Mouse (Mus musculus) stomach, embryonic 15.5 days (tissue): ENCODE results near the gene Prkci. TPM values are rescaled to one million over a fixed set of nuclear protein-coding genes. Genes with fewer than 3 reads are reported as not detected.

Source experiments
- microRNA-seq: library from miRNA; unstranded; fragments of <30 nt; microRNA quantifications from one replicate; pipeline ENCODE4, GENCODE M21; 2016
- polyA plus RNA-seq: library from polyadenylated mRNA; unstranded; fragments of >200 nt; fragmentation: Nextera tagmentation; extraction: Ambion mirVana; gene quantifications from 2 replicates; pipeline ENCODE4 v1.2.1, GENCODE M21; 2015

Prkci gene
- polyA plus RNA-seq, 1 experiment from 2014 or later = 39.3 TPM

Small RNA genes lying within 50 kb of the gene (microRNA-seq; reads per million reads assigned to microRNA genes)
- gene Mir7008 = not detected

Other genes with a start within 250 kb of the Prkci start
- not detected in 2 replicates for gene Samd7, start 249.5 kb upstream of the Prkci start, polyA plus RNA-seq
- 78.6 and 86.7 TPM in 2 replicates for gene Sec62, start 202.9 kb upstream of the Prkci start, polyA plus RNA-seq
- 7.3 TPM in 2 replicates for gene Gpr160, start 139.8 kb upstream of the Prkci start, polyA plus RNA-seq
- 7.8 and 8.2 TPM in 2 replicates for gene Phc3, start 26.3 kb upstream of the Prkci start, polyA plus RNA-seq
- 19.3 and 21.6 TPM in 2 replicates for gene Skil, start 99.3 kb downstream of the Prkci start, polyA plus RNA-seq
- gene Cldn11, start 154.2 kb downstream of the Prkci start, polyA plus RNA-seq = 4.9 and 6.6 TPM in 2 replicates